Mouse (Mus musculus): ENCODE data around the gene Nkx2-4.

DNA sequence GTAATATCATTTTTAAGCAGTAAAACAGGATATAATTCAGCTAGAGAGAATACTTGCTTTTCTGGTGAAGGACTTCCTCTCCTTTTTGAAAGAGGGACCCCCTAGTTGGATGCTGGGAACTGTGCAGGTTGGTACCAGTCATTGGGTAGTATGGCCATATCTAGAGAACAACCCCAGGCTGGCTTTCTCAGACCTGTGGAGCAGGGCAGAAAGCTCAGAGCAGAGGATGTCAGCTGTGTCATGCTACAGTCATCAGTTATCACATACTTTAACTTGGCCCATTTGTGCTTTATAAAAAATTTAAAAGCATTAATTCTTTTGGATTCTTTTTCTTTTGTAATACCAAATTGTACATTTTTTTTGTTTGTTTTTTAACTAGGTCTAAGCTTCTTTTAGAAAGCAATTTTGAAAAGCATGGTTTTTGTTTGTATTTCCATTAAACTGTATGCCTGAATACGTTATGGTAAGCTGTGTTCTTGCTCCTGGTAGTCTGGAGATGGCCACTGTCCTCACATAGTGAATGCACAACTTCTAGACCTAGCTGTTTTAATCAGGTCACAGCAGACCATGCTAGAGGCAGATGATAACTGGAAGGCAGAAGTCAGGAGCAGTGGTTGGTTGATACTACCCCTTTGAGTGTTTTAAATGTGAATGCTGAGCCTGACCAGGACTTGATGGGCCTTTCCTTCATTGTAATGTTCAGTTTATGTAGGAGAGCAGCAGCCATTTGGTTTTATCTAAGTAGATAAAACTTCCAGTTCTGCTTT, 17.6 kb downstream of the Nkx2-4 start:
- TF ChIP-seq CTCF (IDR thresholded peaks at IDR 0.05; ENCODE audit: low read depth, low read length), result no peak
- TF ChIP-seq POLR2A (IDR thresholded peaks at IDR 0.05; ENCODE audit: insufficient read depth, low read length), result no peak
- TF ChIP-seq EP300 (IDR thresholded peaks at IDR 0.05; ENCODE audit: insufficient read depth, low read depth, low read length), result no peak

Measured in ES-Bruce4 (cell line).